Mouse (Mus musculus) cerebellum, adult 9-10 months (tissue): ENCODE measurements around the gene Ly6g6d.

ENCODE experiments used
- DNase-seq: peaks from one replicate; pipeline ENCODE4 v3.0.0; 2022

Ly6g6d gene

GRCm38 (mm10) chr17:35022541-35023060, 55.3 kb downstream of the Ly6g6d start:
- DNase-seq, result no peak

- no peak for DNase-seq
These were observed 55.9 kb downstream of the Ly6g6d start for GRCm38 (mm10) chr17:35021842-35022477.
